Comparison of ENCODE assay signal across 25 mouse cellular contexts in genomic region chr9:37362881-37363280, GRCm38 (mm10). TPM values are rescaled to one million over a fixed set of nuclear protein-coding genes. Genes with fewer than 3 reads are reported as not detected.
"Had no signal": no experiment of that assay in that cellular context is flagged by ENCODE, and none has a peak within 500 bp of the region (broad histone marks: within the 10 kb centered on the region; RNA-seq: fewer than 3 reads in every experiment).

No protein-coding gene starts in this region.

- H3K4me3 ChIP-seq: limb, embryonic 10.5 days; limb, embryonic 13.5 days; liver, embryonic 12.5 days; liver, embryonic 15.5 days; lung, embryonic 15.5 days; myocyte; neural tube, embryonic 13.5 days had no signal

- DNase-seq: kidney, postnatal 4 days; layer of hippocampus, adult 9-11 months; layer of hippocampus, postnatal 36 days; liver; lung, adult 18-20 months; lung, postnatal 10 days; lung, postnatal 4 days; midbrain, embryonic 14.5 days; thymus, adult 18-20 months; thymus, postnatal 36 days had no signal

- H3K27ac ChIP-seq: limb, embryonic 10.5 days; limb, embryonic 13.5 days; liver, embryonic 12.5 days; liver, embryonic 15.5 days; lung, embryonic 15.5 days; neural tube, embryonic 13.5 days had no signal

- H3K9ac ChIP-seq: limb, embryonic 13.5 days; liver, embryonic 12.5 days; liver, embryonic 15.5 days; lung, embryonic 15.5 days; neural tube, embryonic 13.5 days had no signal

- H3K27me3 ChIP-seq: limb, embryonic 13.5 days; liver, embryonic 12.5 days; liver, embryonic 15.5 days; lung, embryonic 15.5 days; neural tube, embryonic 13.5 days had no signal

- H3K9me3 ChIP-seq: limb, embryonic 10.5 days; limb, embryonic 13.5 days; liver, embryonic 12.5 days; liver, embryonic 15.5 days; lung, embryonic 15.5 days; neural tube, embryonic 13.5 days had no signal

- H3K4me2 ChIP-seq: limb, embryonic 13.5 days; liver, embryonic 12.5 days; liver, embryonic 15.5 days; lung, embryonic 15.5 days; neural tube, embryonic 13.5 days had no signal

- H3K4me1 ChIP-seq: liver, embryonic 15.5 days had no signal

- H3K36me3 ChIP-seq: limb, embryonic 10.5 days; limb, embryonic 13.5 days; liver, embryonic 12.5 days; liver, embryonic 15.5 days; lung, embryonic 15.5 days; neural tube, embryonic 13.5 days had no signal

- ATAC-seq: intestine, postnatal 0 days; liver, embryonic 12.5 days had no signal

RNA-seq across cellular contexts. Expression of gene Hepacam, which starts 4.3 kb away (rescaled TPM):
- total RNA-seq: megakaryocyte progenitor cell, adult 5-6 weeks; monocyte, adult 5-6 weeks; neutrophil, adult 5-6 weeks had no signal
- polyA plus RNA-seq: intestine, embryonic 14.5 days; kidney, embryonic 16.5 days; liver, embryonic 12.5 days; liver, embryonic 15.5 days; myocyte; spleen, adult 2 months; stomach, embryonic 16.5 days had no signal

RNA-seq across cellular contexts. Expression of gene Robo4, which starts 38.8 kb away (rescaled TPM):
- total RNA-seq: monocyte, adult 5-6 weeks; neutrophil, adult 5-6 weeks had no signal
- polyA plus RNA-seq: myocyte had no signal
